Mouse (Mus musculus) CD4-positive, CD25-positive, alpha-beta regulatory T cell, adult 4 months (primary cell): ENCODE measurements around the gene Dpagt1. TPM values are rescaled to one million over a fixed set of nuclear protein-coding genes. Genes with fewer than 3 reads are reported as not detected.
"Not testable (repeated sequence)": the region's sequence is repeated elsewhere in the genome, so short reads cannot be mapped to it uniquely, and the experiment has no call there.

Source experiments
- ATAC-seq: one replicate; pipeline ENCODE4 v1.8.0; 2017
- polyA plus RNA-seq, 2 experiments: library from polyadenylated mRNA; unstranded; fragments of 100-300 nt; shearing (Covaris generic); gene quantifications; one replicate each; pipeline ENCODE4 v1.2.1; 2017

Gene Dpagt1
- polyA plus RNA-seq, 2 experiments from 2014 or later = 15.7 to 16.0 TPM

- ATAC-seq = no peak
Measured at GRCm38 (mm10) chr9:44318826-44319095, 7.1 kb upstream of the Dpagt1 start.

- ATAC-seq = peak; percentile 39
Measured at GRCm38 (mm10) chr9:44319105-44319886, 6.5 kb upstream of the Dpagt1 start.

GRCm38 (mm10) chr9:44319887-44320798 lies 5.7 kb upstream of the Dpagt1 start, which contains the start of gene C2cd2l:
Gene C2cd2l (minus strand): TSS chr9:44320285.
- ATAC-seq = peak; percentile 81

GRCm38 (mm10) chr9:44320799-44321133 lies 5.1 kb upstream of the Dpagt1 start:
- no peak for ATAC-seq

- ATAC-seq = not testable (repeated sequence)
Measured at GRCm38 (mm10) chr9:44323656-44324055, 2.2 kb upstream of the Dpagt1 start.

GRCm38 (mm10) chr9:44324147-44324546 lies 1.7 kb upstream of the Dpagt1 start:
- no peak for ATAC-seq

GRCm38 (mm10) chr9:44325032-44325767 lies 619 bp upstream of the Dpagt1 start:
- ATAC-seq = not testable (repeated sequence)

GRCm38 (mm10) chr9:44326371-44327063 lies 698 bp downstream of the Dpagt1 start:
- peak; percentile 97 for ATAC-seq

- ATAC-seq = peak; percentile 18
Measured at GRCm38 (mm10) chr9:44327064-44327711, 1.4 kb downstream of the Dpagt1 start.

- no peak for ATAC-seq
Measured at GRCm38 (mm10) chr9:44327926-44328325, 2.1 kb downstream of the Dpagt1 start.

- no peak for ATAC-seq
Measured at GRCm38 (mm10) chr9:44330736-44331135, 4.9 kb downstream of the Dpagt1 start.

- no peak for ATAC-seq
Measured at GRCm38 (mm10) chr9:44332918-44333638, 7.3 kb downstream of the Dpagt1 start.

- ATAC-seq = peak; percentile 97
Measured at GRCm38 (mm10) chr9:44334396-44335330, 8.8 kb downstream of the Dpagt1 start, which contains the start of gene H2afx. Gene H2afx (plus strand): TSS chr9:44334694.

GRCm38 (mm10) chr9:44335331-44336092 lies 9.7 kb downstream of the Dpagt1 start:
- ATAC-seq = no peak

GRCm38 (mm10) chr9:44336093-44336406 lies 10.2 kb downstream of the Dpagt1 start:
- ATAC-seq = no peak

GRCm38 (mm10) chr9:44336513-44336912 lies 10.7 kb downstream of the Dpagt1 start:
- ATAC-seq = not testable (repeated sequence)

- no peak for ATAC-seq
Measured at GRCm38 (mm10) chr9:44336964-44337363, 11.1 kb downstream of the Dpagt1 start.

- ATAC-seq = no peak
Measured at GRCm38 (mm10) chr9:44337436-44338169, 11.8 kb downstream of the Dpagt1 start.

- ATAC-seq = no peak
Measured at GRCm38 (mm10) chr9:44338574-44338973, 12.8 kb downstream of the Dpagt1 start.
